Mouse (Mus musculus) C3H10T1/2 (cell line): ENCODE results near the gene Chd9. TPM values are rescaled to one million over a fixed set of nuclear protein-coding genes. Genes with fewer than 3 reads are reported as not detected.

Experiments
- polyA plus RNA-seq, 2 experiments: library from polyadenylated mRNA; unstranded; fragments of >200 nt; fragmentation: generic; extraction: Trizol; gene quantifications; one replicate each; pipeline ENCODE4 v1.2.1; 2012; ENCODE audit warnings: missing spikeins in 2 of 2

Gene Chd9
- polyA plus RNA-seq = 10 to 100 TPM; 14.2 to 40.0 TPM

DNA sequence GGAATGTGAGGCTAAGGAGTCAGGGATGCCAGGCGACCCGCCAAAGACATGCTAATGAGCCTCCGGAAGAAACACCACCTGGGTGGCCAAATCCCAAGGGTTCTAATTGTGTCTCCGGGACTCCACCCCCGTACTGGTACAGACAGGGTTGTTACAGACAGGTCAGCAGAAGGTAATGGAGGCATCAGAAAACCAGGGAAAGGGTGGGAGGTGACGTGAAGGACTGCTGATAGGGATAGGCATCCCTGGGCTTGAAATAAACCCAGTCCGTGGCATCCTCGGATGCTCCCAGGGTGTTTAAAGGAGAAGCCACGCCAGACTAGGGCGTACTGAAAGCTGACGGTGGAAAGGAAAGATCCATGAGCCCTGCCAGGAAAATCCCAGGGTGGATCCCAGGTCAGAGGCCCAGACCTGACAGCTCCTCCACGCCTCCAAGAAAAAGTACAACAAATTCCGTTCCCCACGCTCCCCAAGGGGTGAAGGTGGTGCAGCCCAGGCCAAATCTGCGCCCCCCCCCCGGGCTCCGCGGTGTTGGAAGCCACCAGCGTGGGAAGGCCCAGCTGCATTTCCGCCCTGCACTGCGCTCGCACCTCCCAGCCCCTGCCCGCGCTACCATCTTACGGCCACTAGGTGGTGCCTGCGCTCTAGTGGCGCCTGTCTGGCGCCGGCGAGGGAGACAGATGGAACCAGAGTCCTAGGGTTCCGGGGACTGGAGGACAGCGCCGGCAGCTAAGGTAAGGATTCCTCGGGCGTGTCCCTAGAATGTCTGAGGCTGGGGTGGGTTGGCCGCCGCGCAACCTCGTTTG is at the start of gene Chd9:
Chd9 (plus strand) TSS at position 172 of the 806 bp plus-strand sequence.

DNA sequence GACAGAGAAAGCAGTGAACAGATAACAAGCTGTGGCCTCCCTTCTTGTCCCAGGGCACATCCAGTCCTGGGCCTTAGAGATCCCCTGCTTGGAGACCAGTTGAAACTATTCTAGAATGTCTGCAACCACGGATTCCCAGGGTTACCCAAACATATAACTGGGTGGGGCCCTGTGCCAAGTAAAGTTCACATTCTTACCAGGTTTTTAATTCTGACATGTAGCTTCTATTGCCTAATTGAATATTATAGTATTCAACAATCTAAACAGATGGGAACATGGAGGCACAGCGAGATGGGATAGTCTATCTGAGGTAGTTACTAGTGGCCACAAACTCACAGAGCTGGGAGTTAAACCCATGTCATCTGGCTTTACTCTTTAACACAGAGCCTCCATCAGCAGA is 10.9 kb upstream of the Chd9 start, which contains the start of gene Gm19935:
Gm19935 (minus strand) TSS at position 101 of the 400 bp plus-strand sequence.

DNA sequence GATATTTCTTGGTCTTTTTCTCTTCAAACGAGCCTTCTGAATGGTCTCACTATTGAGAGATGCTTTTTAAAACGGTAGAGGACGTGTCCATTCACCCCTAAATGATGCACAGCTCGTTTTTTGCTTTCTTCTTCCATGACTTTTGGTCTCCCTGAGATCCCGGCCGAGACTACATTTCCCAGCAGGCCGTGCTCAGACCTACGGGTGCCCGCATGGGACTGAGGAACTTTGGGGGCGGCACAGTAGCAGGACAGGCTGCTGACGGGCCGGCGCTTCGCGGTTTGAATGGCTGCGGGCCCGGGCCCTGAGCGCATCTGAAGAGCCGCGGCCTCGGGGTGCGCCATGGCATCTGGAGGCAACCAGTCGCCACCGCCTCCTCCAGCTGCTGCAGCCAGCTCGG is 241.7 kb downstream of the Chd9 start, which contains the start of gene Rbl2:
Rbl2 (plus strand) TSS at position 224 of the 400 bp plus-strand sequence.

Other genes starting within 250 kb of the Chd9 start
- not detected for gene Gm19935, start 11.0 kb upstream of the Chd9 start, polyA plus RNA-seq
- 10 to 100 TPM in 1 of 2 experiments, under 1 TPM in 1; 0.53 to 12.3 TPM for gene Rbl2, start 241.7 kb downstream of the Chd9 start, polyA plus RNA-seq